Mouse (Mus musculus) layer of hippocampus, postnatal 10 days (tissue): Measurements from ENCODE around the gene Tgfa. TPM values are rescaled to one million over a fixed set of nuclear protein-coding genes. Genes with fewer than 3 reads are reported as not detected.

ENCODE experiments used
- DNase-seq, 2 experiments: peaks; one replicate each; pipeline ENCODE4 v3.0.0; 2021; ENCODE audit warnings: low spot score in 2 of 2
- long read RNA-seq: library from polyadenylated mRNA; stranded (forward); transcript quantifications from one replicate; pipeline ENCODE4 v2.0.0, GENCODE M21; 2023
- total RNA-seq, 2 experiments: library from RNA; stranded (reverse); gene quantifications; 2 replicates each; pipeline ENCODE4 v1.2.3; 2021

The Tgfa gene
- total RNA-seq: 10 to 100 TPM; 36.2 to 38.5 TPM
- long read RNA-seq, full-length matches to known transcripts: 16 of 23 reads
- long read RNA-seq, partial matches to known transcripts: 2 of 23 reads
- long read RNA-seq, other reads (novel, unspliced or antisense): 5 of 23 reads

DNA sequence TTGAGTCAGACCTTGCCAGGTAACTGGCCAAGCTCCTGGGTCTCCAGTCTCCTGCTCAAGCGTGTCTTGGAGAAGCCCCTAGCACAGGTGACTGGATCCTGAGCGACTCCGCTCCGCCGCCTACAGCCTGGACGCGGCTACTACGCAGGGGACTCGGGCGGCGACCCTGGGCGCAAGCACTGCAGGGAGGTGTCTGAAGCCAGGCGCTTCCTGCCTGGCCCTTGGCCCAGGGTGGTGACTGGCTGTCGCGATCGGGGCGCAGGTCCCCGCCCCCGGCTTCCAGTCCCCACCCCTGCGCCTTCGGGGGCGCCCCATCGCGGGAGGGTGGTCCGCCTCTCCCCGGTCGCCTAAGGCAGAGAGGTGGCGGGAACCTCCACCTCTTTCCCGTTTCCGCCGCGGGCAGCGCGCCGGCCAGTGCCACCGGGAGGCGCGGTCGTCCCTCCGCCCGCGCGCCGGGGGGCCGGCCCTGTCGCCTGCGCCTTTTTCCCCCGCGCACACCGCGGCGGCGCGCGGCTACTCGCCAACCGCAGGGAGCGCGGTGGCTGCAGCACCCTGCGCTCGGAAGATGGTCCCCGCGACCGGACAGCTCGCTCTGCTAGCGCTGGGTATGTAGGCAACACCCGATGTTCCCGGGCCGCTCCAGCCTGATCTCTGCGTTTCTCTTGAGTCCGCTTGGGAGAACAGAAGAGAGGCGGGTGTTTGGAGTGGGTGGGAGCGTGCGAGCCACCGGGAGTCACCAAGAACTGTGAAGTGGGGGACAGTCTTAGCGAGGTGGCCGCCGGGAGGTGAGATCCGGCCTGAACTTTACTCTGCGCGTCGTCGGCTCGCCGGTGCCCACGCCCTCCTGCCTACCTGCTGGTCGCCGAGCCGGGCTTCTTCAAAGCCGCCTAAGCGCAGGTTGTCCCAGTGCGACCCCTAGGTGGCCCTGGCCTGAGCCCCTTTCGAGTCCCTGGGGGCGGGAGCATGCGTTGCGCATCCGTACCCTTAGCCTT lies at the start of gene Tgfa:
TSS of gene Tgfa (plus strand) at position 283 of the 992 bp plus-strand sequence.
- DNase-seq: peak; percentile 66 to 78

DNA sequence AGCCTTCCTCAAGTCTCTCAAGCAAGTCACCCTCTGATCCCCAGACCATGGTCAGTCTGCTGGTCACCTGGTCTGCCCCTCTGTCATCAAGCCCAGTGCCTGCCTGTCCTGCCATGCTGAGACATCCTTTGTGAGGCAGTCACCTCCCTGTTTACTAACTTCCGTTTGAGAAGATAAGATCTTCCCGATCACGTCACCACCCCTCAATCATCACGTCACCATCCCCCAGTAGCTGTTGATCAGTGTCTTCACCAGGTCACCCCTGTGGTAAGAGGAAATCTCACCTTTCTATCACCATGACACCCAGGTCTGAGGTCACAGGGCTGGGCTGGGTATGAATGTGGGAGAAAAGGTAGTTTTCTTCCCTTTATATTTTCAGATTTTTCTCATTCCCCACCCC lies 46.5 kb upstream of the Tgfa start:
- no peak for DNase-seq

DNA sequence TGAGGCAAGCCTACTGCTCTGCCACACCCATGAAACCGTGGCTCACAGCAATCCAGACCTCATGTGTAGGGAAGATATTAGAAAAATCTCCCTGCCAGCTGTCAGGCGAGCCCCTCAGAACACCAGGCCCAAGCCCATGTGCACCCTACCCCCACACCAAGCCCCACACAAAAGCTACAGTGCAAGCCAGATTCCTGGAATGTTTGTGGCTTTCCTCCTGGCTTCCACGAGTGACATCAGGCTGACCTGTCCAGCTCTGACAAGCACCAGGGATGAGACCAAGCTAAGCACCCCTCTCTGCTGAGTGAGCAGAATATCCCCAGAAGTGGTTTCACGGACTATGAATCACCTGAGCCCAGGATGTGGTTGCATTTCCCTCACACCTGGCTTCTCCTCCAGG lies 46.0 kb upstream of the Tgfa start:
- no peak for DNase-seq

DNA sequence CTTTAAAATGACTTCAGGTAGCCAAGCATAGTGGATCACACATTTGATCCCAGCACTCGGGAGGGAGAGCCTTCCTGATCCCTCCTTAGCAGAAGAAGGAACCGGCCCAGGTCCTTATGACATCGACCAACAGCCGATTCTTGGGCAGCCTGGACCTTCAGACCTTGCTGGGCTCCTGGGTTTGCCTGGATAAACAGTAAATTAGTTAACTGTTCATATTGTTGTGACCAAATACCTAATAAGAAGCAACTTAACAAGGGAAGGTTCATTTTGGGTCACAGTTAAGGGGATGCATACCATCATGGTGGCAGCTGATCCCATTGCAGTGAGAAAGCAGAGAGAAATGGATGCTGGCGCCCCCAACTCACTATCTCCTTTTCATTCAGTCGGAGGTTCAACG lies 42.3 kb upstream of the Tgfa start:
- DNase-seq: no peak

DNA sequence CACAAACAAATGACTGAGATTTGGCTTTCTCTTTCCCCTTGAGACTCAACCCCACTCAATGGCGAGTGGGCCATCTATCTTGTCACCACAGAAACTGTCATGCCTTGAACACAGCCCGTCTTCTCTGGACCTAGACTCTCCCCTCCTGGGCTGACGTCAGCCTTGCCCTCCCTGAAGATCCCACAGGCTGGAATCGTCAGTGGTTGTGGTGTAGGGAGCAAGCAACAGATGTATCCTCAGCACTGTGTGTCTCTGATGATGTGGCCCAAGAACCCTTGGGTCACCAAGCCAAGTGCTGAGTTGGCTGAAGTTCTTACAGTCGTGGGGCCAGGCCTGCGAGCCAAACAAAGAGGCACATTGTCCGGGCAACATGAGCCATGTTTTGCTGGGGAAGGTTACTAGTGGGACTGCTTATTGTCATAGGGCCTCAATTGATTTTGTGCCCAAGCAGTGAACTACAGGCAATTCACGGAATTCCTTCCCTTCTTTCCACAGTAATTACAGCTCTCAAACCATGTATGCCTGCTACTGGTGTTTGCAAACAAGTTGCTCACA lies 41.5 kb upstream of the Tgfa start:
- peak in 1 of 2 experiments; percentile 16 for DNase-seq

DNA sequence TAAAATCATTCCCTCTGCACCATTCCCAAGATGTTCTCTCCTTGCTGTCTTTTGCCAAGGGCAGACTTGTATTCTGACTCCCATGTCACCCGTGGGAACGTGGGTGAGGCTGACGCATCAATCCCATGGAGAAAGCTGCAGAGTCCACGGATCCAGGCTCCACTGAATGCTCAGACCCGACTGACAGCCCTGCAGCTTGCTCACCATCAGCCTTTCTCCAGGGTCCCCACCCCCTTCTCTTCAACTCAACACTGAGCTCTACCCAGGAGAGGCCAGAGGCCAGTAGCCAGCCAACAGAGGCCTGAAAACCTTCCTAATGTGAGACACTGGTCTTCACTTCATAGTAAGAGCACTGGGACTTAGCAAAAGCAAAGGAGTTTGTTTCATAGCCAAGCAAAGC lies 41.0 kb upstream of the Tgfa start:
- no peak for DNase-seq

DNA sequence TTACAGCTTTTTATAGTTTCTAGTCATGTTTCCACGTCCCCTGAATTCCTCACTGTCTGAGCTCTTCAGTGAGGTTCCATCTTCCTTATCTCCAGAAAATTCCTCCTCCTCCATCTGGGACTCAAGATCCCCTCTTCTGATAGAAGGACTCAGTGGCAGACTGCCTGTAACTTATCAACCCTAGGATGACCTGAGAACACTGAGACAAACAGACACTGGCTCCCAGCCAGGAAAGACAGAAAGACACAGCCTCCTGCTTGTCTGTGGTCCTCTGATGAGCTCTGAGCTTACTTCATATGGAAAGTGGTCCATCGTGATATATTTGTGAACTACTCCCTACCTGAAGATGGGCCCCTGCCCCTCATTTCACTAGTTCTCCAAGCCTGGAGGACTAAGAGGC lies 40.5 kb upstream of the Tgfa start:
- no peak for DNase-seq

DNA sequence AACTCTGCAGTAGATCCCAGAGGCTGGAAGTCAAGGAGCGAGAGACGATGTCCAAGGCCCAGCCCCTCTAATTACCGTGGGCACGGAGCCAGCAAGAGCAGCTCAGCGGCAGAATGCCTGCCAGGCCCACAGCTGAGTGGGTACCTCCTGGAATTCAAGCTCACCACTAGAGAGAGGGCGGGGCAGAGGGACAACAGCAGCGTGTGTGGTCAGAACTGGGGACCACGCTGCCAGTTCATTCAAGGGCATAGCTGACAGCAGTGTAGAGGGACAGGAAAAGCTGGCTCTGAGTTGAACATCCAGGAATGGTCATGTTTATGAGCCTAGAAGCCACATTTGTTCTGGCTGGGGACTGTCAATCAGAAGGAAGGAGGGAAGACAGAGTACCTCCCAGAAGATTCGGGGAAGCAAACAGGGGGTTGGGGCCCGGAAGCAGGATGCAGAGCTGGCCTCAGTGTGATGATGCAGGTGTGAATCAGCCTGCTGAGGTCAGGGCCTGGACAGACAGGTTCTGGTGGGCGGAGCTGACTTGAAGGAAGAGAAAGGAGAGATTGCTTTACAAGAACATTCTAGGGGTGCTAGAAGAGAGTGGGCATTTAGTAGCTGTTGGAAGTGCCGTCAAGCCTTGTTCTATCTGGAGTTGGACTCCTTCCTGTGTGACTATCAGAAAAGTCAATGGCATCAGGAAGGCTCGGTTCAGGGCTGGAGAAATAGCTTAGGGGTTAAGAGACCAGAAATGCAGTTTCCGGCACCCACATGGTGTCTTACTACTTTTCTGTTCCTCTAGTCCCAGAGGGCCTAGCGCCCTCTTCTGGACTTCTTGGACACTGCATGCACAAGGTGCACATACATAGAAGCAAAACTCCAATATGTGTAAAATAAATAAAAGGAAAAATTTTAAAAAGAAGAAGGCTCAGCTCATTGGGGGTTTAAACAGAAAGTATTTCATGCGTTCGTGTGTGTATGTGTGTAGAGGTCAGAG lies 37.5 kb upstream of the Tgfa start:
- peak; percentile 28 to 36 for DNase-seq

DNA sequence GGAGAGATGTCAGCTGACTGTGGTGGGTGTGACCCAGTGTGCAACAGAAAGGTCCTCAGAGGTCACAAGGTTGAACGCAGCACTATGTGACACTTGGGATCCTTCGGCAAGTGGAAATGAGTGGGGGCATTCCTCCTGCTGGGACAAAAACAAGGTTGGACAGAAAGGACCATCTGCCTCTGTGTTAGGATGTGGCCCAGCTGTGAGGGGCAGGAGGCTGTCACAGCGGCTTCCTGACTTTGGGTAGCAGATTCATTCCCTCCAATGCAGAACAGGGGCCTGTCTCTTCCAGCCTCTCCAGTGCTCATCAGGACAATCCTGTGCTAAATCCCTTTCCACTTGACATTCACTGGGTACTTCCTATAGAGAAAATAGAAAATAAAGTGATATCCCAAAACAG lies 34.1 kb upstream of the Tgfa start:
- DNase-seq: no peak

DNA sequence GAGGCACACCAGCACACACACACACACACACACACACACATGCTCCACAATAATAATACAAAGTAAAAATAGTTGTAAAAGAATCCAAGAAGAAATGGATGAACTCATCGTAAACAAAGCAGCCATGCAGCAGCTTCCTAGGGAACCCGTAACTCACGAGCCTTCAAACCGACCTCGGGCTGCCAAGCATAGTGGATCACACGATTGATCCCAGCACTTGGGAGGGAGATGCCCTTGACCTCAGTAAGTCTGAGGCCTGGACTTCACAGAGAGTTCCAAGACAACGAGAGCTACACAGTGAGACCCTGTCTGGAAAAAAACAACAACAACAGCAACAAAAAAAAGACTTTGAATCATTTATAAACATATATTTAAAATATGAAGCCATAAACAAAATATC lies 33.4 kb upstream of the Tgfa start:
- no peak for DNase-seq

DNA sequence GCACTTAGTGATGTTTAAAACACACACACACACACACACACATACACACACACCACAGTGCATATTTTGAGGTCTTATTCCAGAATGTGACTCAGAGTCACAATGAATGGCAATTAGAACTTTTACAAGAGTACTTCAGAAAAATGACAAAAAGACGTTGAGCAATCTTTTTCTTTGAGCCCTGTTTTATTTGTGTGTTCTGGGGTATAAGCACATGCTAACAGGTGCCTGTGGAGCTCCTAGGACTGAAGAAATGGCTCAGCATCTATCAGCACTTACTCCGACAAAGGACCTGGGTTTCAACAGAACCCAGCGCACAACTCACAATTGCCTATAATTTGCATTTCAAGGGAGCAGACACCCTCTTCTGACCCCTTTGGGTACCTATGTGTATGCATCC lies 31.0 kb upstream of the Tgfa start:
- no peak for DNase-seq

DNA sequence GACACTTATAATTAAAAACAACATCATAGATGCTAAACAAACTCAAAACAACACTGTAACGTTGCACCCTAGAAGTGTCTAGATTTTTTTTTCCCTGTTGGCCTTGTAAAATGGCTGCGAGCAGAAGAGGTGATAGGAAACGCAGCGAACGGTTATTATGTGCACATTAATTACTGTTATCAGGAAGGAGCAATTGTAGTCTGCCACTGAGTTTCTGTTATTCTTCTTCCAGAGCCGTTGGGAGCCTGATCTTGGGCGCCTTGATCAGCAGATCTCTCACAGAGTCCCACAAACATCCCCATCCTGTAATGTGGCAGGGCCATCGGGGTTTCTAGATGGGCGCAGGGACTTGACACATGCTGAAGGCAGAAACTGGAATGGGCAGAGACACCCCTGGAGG lies 28.6 kb upstream of the Tgfa start:
- DNase-seq: no peak

DNA sequence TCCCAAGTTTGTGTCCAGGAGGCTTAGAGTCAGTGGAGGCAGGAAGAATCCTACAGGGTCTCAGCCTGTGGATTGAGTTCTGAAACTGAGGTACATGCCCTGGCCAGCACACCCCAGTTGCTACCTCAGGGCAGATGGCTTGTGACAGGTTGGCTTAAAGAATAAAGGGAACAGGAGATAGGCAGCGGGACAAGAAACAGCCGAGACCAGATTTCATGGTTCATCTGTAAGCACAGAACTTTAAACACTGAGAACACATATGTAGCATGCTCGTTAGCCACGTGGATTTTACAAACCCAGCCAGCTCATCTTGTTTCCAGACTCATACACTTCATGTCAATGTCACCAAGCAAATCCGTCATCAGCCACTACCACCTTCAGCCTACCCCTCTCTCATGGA lies 27.2 kb upstream of the Tgfa start:
- DNase-seq: no peak

DNA sequence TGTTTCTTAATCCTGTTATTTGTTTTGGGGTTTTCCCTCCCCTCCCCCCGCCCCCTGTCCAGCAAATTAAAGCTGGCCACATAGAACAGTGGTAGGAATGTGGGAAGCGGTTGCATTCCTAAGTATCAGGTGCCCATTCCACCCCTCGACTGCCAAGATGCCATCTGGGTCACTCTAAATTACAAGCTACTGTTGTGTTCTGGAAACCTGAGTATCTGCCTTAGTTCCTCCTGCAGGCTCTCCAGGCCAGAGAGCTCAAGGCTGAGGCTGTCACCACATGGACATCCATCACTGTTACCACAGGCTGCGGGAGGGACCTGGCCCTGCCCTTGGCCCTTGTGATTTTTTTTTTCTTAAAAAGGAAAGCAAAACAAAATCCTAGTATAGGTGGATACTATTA lies 25.9 kb upstream of the Tgfa start:
- no peak for DNase-seq

DNA sequence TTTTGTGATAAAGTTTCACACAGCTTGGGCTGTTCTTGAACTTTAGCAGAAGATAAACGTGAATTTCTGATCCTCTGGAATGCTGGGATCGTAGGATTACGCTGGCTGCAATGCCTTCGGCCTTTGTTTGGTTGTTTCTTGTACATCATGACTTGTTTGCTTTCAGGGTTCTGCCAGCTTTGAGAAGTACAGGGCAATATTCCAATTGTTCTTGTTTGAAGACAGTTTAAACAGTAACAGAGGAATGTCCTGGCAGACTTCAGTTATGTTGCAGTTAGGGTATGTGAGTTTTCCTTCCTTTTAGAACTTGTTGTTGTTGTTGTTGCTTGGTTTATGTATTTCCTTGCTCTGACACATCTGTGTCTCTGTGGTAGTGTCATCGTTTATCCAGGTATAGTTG lies 18.8 kb upstream of the Tgfa start:
- no peak for DNase-seq

DNA sequence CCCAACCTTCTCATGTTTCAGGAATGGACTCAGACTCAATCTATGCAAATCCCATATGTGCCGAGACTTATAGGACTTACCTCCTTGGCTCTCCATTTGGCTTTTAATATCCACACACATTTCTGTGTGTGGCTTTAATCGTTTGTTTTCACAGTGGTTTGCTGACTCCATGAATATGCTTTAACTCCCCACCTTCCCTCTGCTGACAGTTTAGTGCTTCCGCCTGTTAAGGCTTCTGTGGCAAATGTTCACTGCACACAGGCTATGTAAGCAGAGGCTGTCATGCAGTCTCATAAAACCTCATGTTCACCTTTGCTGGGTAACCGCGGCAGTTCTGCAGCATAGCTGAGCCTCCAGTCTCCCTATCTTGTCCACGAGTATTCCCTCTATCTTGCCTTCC lies 18.3 kb upstream of the Tgfa start:
- no peak for DNase-seq

DNA sequence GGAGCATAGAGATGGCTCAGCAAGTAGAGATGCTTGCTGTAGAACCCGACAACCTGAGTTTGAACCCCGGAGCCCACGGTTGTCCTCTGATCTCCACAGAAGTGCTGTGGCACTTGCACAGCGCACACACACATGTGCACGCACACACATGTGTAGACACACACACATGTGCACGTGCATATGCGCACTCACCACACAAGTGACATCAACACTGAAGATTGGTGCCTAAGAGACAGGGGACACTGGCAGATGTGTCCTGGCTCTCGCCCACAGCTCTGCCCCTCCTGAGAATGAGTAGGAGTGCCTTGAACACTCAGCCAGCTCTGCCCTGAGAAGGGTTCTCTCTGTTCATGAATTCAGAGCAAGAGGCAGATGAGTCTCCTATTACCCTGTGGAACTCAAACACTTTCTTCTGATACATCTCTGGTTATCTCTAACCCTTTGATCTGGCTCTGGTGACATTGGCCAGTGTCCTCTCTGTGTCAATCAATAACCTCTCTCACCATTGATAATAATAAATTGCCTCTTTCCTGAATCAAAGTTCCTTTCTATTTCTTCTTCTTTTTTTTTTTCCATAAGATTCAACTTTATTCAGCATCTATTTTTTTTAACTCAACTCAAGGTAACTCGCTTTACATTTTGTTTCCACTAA lies 17.6 kb upstream of the Tgfa start:
- no peak for DNase-seq

DNA sequence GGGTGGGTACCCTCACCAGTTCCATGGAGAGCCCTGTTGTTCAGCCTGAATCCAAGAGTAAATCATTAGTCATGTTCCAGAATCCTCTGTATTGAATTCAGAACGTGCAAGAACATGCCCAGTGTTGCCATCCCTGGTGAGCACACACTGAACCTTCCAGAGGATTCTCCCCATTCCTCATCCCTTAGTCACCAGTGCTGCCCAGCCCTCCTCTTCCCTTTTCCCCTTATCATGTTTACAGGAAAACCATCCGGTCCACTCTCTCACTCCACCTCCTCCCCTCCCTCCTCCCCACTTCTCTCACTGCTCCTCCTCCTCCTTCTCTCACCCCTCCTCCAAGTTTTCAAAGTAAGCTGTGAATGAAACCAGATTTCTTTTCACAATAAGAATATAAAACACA lies 14.4 kb upstream of the Tgfa start:
- no peak for DNase-seq

DNA sequence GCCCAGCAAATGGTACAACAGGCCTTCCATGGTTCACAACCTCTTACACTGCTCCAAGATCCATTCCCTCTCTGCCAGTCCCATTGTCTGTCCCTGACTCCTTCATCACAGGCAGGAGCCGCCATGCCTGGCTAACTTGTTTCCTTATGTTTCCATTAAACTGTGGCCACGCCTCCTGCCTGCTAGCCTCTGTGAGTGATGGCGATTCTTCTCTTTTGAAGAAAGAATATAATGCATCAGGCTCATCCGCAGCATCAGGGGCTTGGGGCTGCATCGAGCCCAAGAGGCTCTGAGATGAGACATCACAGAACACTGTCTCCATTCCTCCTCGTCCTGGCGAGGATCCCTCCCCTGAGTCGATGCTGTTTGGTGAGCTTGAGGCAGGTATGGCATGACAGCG lies 13.0 kb upstream of the Tgfa start:
- no peak for DNase-seq

DNA sequence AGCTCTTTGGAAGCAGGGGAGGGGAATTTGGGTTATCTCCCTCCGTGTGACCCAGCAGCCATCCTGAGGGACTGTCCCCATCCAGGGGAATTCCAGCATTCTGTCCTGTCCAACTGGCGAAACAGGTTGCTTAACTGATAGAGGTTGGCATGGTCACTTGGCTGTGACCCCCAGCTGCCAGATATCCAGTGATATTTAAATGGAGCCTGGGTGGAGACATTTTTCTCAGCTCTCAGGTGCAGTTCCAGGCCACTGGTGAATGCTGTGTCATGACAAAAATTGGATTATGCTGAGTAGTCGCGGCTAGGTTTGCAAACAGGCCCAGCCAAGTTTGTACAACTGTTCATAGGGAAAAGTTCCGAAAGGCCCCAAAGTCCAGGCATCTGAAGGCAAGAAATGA lies 12.4 kb upstream of the Tgfa start:
- DNase-seq: no peak
